Mouse (Mus musculus): ENCODE measurements around the gene Zfp715. TPM values are rescaled to one million over a fixed set of nuclear protein-coding genes. Genes with fewer than 3 reads are reported as not detected.
"Not testable (repeated sequence)": the region's sequence is repeated elsewhere in the genome, so short reads cannot be mapped to it uniquely, and the experiment has no call there.

The Zfp715 gene
- polyA plus RNA-seq, 1 experiment from 2014 or later, result 14.7 TPM

- 76% methylated on average over 7 of the region's 7 CpGs for WGBS (ENCODE audit: missing documents)
- H3K4me3 ChIP-seq (ENCODE audit: inconsistent target), result no peak overlapping the region
- no peaks in the 10 kb centered on the region for H3K36me3 ChIP-seq (ENCODE audit: inconsistent target)
- no peak overlapping the region for H3K27ac ChIP-seq
- H3K79me2 ChIP-seq (ENCODE audit: inconsistent target), result no peaks in the 10 kb centered on the region
These were observed 59.6 kb downstream of the Zfp715 start for GRCm38 (mm10) chr7:43253540-43253939.

- H3K27ac ChIP-seq; H3K79me2 ChIP-seq (ENCODE audit: inconsistent target); H3K36me3 ChIP-seq (ENCODE audit: inconsistent target); H3K4me3 ChIP-seq (ENCODE audit: inconsistent target): not testable (repeated sequence)
- WGBS (ENCODE audit: missing documents), result 92% methylated on average over 1 of the region's 1 CpGs
These were observed 62.4 kb downstream of the Zfp715 start for GRCm38 (mm10) chr7:43250718-43251117.

Other genes starting within 250 kb of the Zfp715 start
- not detected in 3 replicates for gene Zfp936, start 199.1 kb downstream of the Zfp715 start, polyA plus RNA-seq (2018)
- gene Siglecf, start 38.0 kb upstream of the Zfp715 start, polyA plus RNA-seq (2018), result 0.35 to 0.52 TPM (median 0.43 TPM) in 3 replicates
- 0.11 TPM in 1 of 3 replicates, not detected in the others for gene Siglecg, start 94.9 kb upstream of the Zfp715 start, polyA plus RNA-seq (2018)
- not detected in 3 replicates for gene Lim2, start 114.4 kb upstream of the Zfp715 start, polyA plus RNA-seq (2018)
- 0.26 TPM in 1 of 3 replicates, not detected in the others for gene Nkg7, start 123.8 kb upstream of the Zfp715 start, polyA plus RNA-seq (2018)
- gene Cldnd2, start 127.5 kb upstream of the Zfp715 start, polyA plus RNA-seq (2018), result not detected in 3 replicates
- gene Etfb, start 130.8 kb upstream of the Zfp715 start, polyA plus RNA-seq (2018), result 113 to 175 TPM (median 166 TPM) in 3 replicates
- not detected in 3 replicates for gene Gm45233, start 130.8 kb upstream of the Zfp715 start, polyA plus RNA-seq (2018)
- 3.1 to 3.5 TPM (median 3.2 TPM) in 3 replicates for gene Vsig10l, start 149.9 kb upstream of the Zfp715 start, polyA plus RNA-seq (2018)
- gene Iglon5, start 176.8 kb upstream of the Zfp715 start, polyA plus RNA-seq (2018), result not detected in 3 replicates
- gene 4931406B18Rik, start 192.6 kb upstream of the Zfp715 start, polyA plus RNA-seq (2018), result not detected in 3 replicates
- 13.2 to 32.1 TPM (median 13.4 TPM) in 3 replicates for gene Cd33, start 231.1 kb upstream of the Zfp715 start, polyA plus RNA-seq (2018)
- gene Zfp658, start 249.0 kb upstream of the Zfp715 start, polyA plus RNA-seq (2018), result 1.5 to 2.7 TPM (median 2.5 TPM) in 3 replicates

Measured in macrophage (primary cell).